Mouse (Mus musculus): ENCODE results near the gene Adarb1. TPM values are rescaled to one million over a fixed set of nuclear protein-coding genes. Genes with fewer than 3 reads are reported as not detected.

Adarb1 gene
- polyA plus RNA-seq, 1 experiment from 2014 or later = 2.9 TPM

DNA sequence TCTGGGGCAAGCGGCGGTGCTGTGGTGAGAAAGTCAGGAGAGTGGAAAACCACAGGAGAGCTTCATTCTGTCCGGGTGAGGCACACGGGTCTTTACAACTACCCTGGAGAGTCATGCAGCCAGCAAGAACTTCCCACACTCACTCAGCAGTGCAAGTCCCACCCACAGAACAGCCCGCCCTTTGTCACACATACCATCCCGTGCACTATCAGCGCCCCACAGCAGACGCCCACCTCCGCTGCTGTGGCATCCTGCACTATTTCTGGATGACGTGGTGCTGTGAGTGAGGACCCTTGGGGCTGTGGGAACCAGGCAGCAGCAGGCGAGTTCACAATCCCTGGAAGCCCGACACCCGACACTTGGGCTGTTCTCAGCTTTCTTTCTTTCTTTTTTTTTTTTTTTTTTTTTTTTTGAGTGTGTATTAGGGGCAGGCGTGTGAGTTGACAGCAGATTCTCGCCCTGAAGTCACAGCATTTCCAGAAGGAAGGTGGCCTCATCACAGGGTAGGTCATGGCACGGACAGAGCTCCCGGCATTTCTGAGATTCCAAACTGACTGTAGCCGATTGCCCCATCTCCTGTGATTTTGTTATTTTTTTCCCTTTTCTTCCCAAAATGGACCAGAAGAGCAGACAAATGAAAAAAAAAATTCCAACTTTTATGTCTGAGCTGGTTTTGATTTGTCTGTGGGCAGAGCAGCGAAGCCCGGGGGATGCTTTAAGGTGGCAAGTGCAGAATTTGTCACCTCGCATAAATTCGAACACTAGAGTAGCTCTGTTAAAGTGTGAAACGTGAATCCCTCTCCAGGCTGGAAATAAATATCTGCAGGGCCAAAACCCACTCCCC is 31.5 kb upstream of the Adarb1 start:
- H3K4me3 ChIP-seq = no peak overlapping the region
- 28% methylated on average over 23 of the region's 23 CpGs for WGBS (ENCODE audit: insufficient replicate concordance)
- H3K36me3 ChIP-seq = no peaks in the 10 kb centered on the region
- H3K9ac ChIP-seq = no peak overlapping the region
- ATAC-seq = 0 out of 2 replicates have a peak, but pooled peaks have one; percentile 47
- H3K27me3 ChIP-seq (replicated peaks) = peaks cover 28% of the 10 kb centered on the region
- 0 out of 2 replicates have a peak, but pooled peaks cover 7% of the 10 kb centered on the region for H3K9me3 ChIP-seq (replicated peaks)
- H3K4me1 ChIP-seq = peaks cover 17% of the 10 kb centered on the region
- H3K4me2 ChIP-seq = peak overlapping the region; percentile 22
- no peak overlapping the region for H3K27ac ChIP-seq

- Histone ChIP-seq H3K9me3 (replicated peaks) (0 out of 2 replicates have a peak, but pooled peaks cover 7% of the 10 kb centered on the region), H3K4me1 (peaks cover 17% of the 10 kb centered on the region), H3K4me3 (no peak overlapping the region), H3K27ac (no peak overlapping the region), H3K9ac (no peak overlapping the region), H3K4me2 (peak overlapping the region; percentile 22), H3K36me3 (no peaks in the 10 kb centered on the region), H3K27me3 (replicated peaks) (peaks cover 28% of the 10 kb centered on the region)
- WGBS (ENCODE audit: insufficient replicate concordance) = 32% methylated on average over 6 of the region's 6 CpGs
- peak; percentile 46; the same call in 1 of the 2 replicates for ATAC-seq
Observed at GRCm38 (mm10) chr10:77448698-77449247, 30.7 kb upstream of the Adarb1 start.

DNA sequence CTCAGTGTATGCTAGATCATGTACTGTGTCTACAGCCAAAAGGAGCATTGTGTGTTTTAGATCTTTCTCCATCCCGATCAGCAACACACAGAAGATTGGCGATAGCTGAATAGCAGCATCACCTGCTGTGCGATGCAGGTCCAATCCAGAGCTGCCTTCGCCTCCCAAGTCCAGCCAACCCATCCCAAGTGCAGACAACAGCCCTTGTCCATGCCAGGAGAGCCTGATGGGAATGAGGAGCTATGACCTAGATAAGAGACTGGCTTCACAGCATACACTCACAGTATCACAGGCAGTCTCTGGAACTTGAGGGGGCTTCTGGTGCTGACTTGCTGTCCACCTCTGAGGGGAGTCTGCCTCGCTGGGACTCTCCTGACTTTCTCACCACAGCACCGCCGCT is 30.1 kb upstream of the Adarb1 start:
- no peak for ATAC-seq
- Histone ChIP-seq H3K9me3 (replicated peaks) (0 out of 2 replicates have a peak, but pooled peaks cover 7% of the 10 kb centered on the region), H3K4me1 (peaks cover 17% of the 10 kb centered on the region), H3K27me3 (replicated peaks) (peaks cover 28% of the 10 kb centered on the region), H3K9ac (no peak overlapping the region), H3K36me3 (no peaks in the 10 kb centered on the region), H3K4me2 (no peak overlapping the region), H3K27ac (no peak overlapping the region), H3K4me3 (no peak overlapping the region)
- 72% methylated on average over 7 of the region's 7 CpGs for WGBS (ENCODE audit: insufficient replicate concordance)

- Histone ChIP-seq H3K4me3 (no peak overlapping the region), H3K27ac (no peak overlapping the region), H3K4me2 (no peak overlapping the region), H3K9me3 (replicated peaks) (0 out of 2 replicates have a peak, but pooled peaks cover 7% of the 10 kb centered on the region), H3K9ac (no peak overlapping the region), H3K4me1 (peaks cover 17% of the 10 kb centered on the region), H3K27me3 (replicated peaks) (peaks cover 28% of the 10 kb centered on the region), H3K36me3 (no peaks in the 10 kb centered on the region)
- WGBS (ENCODE audit: insufficient replicate concordance) = 12% methylated on average over 2 of the region's 2 CpGs
- ATAC-seq = no peak
Observed at GRCm38 (mm10) chr10:77447755-77448154, 29.7 kb upstream of the Adarb1 start.

DNA sequence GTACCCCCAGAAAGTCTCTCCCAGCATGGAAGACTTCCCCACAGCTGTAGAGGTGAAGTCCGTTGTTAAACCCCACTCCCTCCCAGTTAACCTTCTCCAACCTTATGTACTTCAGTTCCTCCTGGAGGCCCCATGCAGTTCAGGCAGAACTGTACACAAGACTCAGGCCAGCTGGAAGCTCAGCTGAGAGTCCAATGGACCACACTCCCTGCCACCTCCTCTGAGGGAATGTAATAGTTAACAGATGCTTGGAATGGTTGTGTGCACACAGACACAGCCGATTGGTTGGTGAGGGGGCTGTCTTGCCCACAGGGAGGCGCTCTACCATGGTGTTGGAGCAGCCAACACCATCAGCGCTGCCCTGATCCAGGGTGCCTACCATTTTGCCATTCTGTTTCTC is 24.2 kb upstream of the Adarb1 start:
- 78% methylated on average over 4 of the region's 4 CpGs for WGBS (ENCODE audit: insufficient replicate concordance)
- no peak for ATAC-seq
- Histone ChIP-seq H3K27me3 (replicated peaks) (no peaks in the 10 kb centered on the region), H3K4me3 (no peak overlapping the region), H3K27ac (no peak overlapping the region), H3K4me1 (no peaks in the 10 kb centered on the region), H3K4me2 (no peak overlapping the region), H3K9me3 (replicated peaks) (0 out of 2 replicates have a peak, but pooled peaks cover 7% of the 10 kb centered on the region), H3K36me3 (no peaks in the 10 kb centered on the region), H3K9ac (no peak overlapping the region)

- WGBS (ENCODE audit: insufficient replicate concordance) = 69% methylated on average over 3 of the region's 3 CpGs
- no peaks in the 10 kb centered on the region for H3K27me3 ChIP-seq (replicated peaks)
- H3K27ac ChIP-seq = no peak overlapping the region
- no peaks in the 10 kb centered on the region for H3K4me1 ChIP-seq
- no peak for ATAC-seq
- H3K9me3 ChIP-seq (replicated peaks) = 0 out of 2 replicates have a peak, but pooled peaks cover 7% of the 10 kb centered on the region
- H3K4me2 ChIP-seq = no peak overlapping the region
- H3K9ac ChIP-seq = no peak overlapping the region
- no peak overlapping the region for H3K4me3 ChIP-seq
- H3K36me3 ChIP-seq = no peaks in the 10 kb centered on the region
Observed at GRCm38 (mm10) chr10:77441812-77442211, 23.7 kb upstream of the Adarb1 start.

- no peak overlapping the region for H3K9ac ChIP-seq
- no peaks in the 10 kb centered on the region for H3K4me1 ChIP-seq
- H3K36me3 ChIP-seq = no peaks in the 10 kb centered on the region
- no peaks in the 10 kb centered on the region for H3K27me3 ChIP-seq (replicated peaks)
- 53% methylated on average over 19 of the region's 19 CpGs for WGBS (ENCODE audit: insufficient replicate concordance)
- ATAC-seq = no peak
- H3K9me3 ChIP-seq (replicated peaks) = 0 out of 2 replicates have a peak, but pooled peaks cover 7% of the 10 kb centered on the region
- H3K27ac ChIP-seq = no peak overlapping the region
- no peak overlapping the region for H3K4me3 ChIP-seq
- no peak overlapping the region for H3K4me2 ChIP-seq
Observed at GRCm38 (mm10) chr10:77440841-77441755, 23.0 kb upstream of the Adarb1 start.

DNA sequence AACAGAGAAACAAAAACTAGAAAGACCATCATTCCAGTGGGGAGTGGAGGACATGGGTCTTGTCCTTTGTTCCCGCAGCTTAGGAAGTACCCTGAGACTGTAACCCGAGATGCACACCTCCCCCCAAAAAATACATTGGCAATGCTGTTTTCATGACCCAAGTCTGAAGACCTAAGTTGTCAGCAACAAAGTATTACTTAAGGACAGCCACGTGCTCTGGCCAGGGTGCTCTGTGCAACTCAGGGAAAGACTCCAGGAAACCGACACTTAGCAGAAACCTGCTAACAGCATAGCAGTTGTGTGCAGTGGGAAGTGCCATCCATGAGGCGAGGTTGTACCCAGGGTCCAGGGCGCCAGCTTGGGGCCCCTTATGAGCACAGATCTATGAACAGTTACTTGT is 22.2 kb upstream of the Adarb1 start:
- H3K4me1 ChIP-seq = 0 out of 2 replicates have a peak, but pooled peaks cover 4% of the 10 kb centered on the region
- H3K27ac ChIP-seq = no peak overlapping the region
- H3K36me3 ChIP-seq = no peaks in the 10 kb centered on the region
- H3K9me3 ChIP-seq (replicated peaks) = 0 out of 2 replicates have a peak, but pooled peaks cover 6% of the 10 kb centered on the region
- WGBS (ENCODE audit: insufficient replicate concordance) = 51% methylated on average over 6 of the region's 6 CpGs
- no peak overlapping the region for H3K9ac ChIP-seq
- ATAC-seq = no peak
- H3K27me3 ChIP-seq (replicated peaks) = peaks cover 2% of the 10 kb centered on the region; the same call in 1 of the 2 replicates
- no peak overlapping the region for H3K4me3 ChIP-seq
- no peak overlapping the region for H3K4me2 ChIP-seq

- H3K9ac ChIP-seq = no peak overlapping the region
- no peak for ATAC-seq
- peaks cover 6% of the 10 kb centered on the region; the same call in 1 of the 2 replicates for H3K27me3 ChIP-seq (replicated peaks)
- no peak overlapping the region for H3K4me2 ChIP-seq
- WGBS (ENCODE audit: insufficient replicate concordance) = 58% methylated on average over 3 of the region's 3 CpGs
- H3K36me3 ChIP-seq = no peaks in the 10 kb centered on the region
- H3K4me3 ChIP-seq = no peak overlapping the region
- no peaks in the 10 kb centered on the region for H3K9me3 ChIP-seq (replicated peaks)
- H3K4me1 ChIP-seq = peaks cover 17% of the 10 kb centered on the region
- no peak overlapping the region for H3K27ac ChIP-seq
Observed at GRCm38 (mm10) chr10:77439026-77439425, 21.0 kb upstream of the Adarb1 start.

DNA sequence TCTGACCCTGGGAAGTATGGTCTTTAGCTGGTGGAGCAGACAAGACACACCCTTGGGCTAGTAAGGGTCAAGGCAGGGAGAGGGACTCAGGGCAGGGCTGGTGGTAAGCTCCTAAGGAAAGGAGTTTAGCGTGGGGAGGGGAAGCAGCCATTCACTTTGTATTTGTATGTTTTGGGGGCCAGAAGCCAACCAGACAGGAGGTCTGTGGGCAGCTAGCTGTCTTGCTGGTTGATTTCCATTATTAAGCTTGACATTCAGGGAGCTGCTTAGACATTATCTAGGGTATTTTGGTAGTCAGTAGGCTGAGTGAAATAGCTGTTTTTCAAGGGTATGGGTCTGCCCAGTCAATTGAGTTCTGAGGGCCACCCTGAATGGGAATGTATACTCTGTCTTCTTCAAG is 20.0 kb upstream of the Adarb1 start:
- H3K27ac ChIP-seq = no peak overlapping the region
- no peak overlapping the region for H3K4me2 ChIP-seq
- H3K9ac ChIP-seq = no peak overlapping the region
- H3K4me3 ChIP-seq = no peak overlapping the region
- WGBS (ENCODE audit: insufficient replicate concordance) = 46% methylated on average over 1 of the region's 1 CpGs
- ATAC-seq = no peak
- H3K36me3 ChIP-seq = no peaks in the 10 kb centered on the region
- H3K9me3 ChIP-seq (replicated peaks) = no peaks in the 10 kb centered on the region
- H3K27me3 ChIP-seq (replicated peaks) = peaks cover 6% of the 10 kb centered on the region; the same call in 1 of the 2 replicates
- peaks cover 17% of the 10 kb centered on the region for H3K4me1 ChIP-seq

- Histone ChIP-seq H3K4me1 (peaks cover 17% of the 10 kb centered on the region), H3K9me3 (replicated peaks) (no peaks in the 10 kb centered on the region), H3K4me3 (no peak overlapping the region), H3K27me3 (replicated peaks) (peaks cover 6% of the 10 kb centered on the region; the same call in 1 of the 2 replicates), H3K9ac (no peak overlapping the region), H3K27ac (no peak overlapping the region), H3K36me3 (no peaks in the 10 kb centered on the region), H3K4me2 (no peak overlapping the region)
- 66% methylated on average over 4 of the region's 4 CpGs for WGBS (ENCODE audit: insufficient replicate concordance)
- ATAC-seq = no peak
Observed at GRCm38 (mm10) chr10:77435343-77435742, 17.3 kb upstream of the Adarb1 start.
